Mouse (Mus musculus) liver, embryonic 14.5 days (tissue): ENCODE data around the gene Ergic2.

ENCODE experiments used
- CTCF ChIP-seq: IDR thresholded peaks from 2 replicates; pipeline ENCODE4 v1.5.1; 2016; ENCODE audit warnings: antibody characterized with exemption, low read depth, control low read depth
- EP300 ChIP-seq: IDR thresholded peaks from 2 replicates; pipeline ENCODE4 v1.6.1; 2016; ENCODE audit warnings: antibody characterized with exemption, low read depth

DNA sequence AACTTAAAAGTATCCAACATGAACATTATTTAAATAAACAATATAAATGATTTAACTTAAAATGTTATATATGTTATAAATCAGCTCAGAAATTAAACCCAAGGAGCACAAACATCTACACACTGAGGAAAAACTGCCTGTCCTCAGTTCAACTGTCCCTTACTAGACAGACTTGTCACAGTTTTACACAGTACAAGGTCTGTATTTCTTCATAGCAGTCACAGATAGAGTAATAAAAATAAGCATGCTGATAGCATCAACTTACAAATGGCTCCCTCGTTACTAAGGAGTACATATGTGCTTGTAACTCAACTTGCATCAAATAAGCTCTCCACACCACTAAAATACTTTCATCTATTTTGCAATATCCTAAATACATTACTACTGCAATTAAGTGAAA, 7.0 kb downstream of the Ergic2 start:
- TF ChIP-seq CTCF: no peak
- TF ChIP-seq EP300: no peak
